Mouse (Mus musculus) ovary, postnatal 14 days (tissue): ENCODE data around the gene Tcte2.

Experiments
- DNase-seq: peaks from one replicate; pipeline ENCODE4 v3.0.0; 2022; ENCODE audit warnings: low spot score

The Tcte2 gene

DNA sequence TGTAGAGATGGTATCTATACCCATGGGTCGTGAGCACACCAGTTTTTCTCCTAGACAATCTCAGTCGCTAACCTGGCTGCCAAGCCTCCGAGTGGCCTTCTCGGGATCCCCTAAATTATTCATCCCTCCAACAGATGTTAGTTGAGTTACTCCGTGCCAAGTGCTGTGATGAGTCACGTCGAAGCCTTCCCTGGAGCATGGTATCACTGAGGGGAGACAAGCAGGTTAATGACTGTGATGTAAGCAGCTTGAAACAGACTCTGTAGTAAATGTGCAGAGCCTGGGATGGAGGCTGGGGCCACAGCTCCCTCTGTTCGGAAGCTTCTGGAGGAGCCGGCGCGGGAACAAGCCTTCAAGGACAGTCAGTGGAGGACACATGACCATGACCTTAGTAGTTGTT, 44.2 kb downstream of the Tcte2 start:
- DNase-seq, result no peak

DNA sequence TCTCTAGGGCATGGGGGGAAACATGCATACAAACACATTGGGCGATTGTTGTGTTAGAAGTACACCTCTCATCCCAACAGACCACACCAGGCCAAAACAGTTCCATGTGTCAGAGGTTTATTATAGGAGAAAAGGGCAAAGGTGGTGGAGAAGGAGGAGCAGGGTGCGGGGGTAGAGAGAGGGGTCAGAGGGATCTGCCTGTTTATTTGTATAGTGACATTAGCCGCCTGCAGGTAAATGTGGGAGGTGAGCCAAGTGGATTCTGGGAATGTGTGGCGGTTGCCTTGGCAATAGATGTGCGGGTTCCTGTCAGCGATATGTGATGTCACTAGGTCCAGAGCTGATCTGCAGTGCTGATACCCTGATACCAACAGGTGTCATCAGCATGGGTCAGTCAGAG, 45.3 kb downstream of the Tcte2 start:
- no peak for DNase-seq

DNA sequence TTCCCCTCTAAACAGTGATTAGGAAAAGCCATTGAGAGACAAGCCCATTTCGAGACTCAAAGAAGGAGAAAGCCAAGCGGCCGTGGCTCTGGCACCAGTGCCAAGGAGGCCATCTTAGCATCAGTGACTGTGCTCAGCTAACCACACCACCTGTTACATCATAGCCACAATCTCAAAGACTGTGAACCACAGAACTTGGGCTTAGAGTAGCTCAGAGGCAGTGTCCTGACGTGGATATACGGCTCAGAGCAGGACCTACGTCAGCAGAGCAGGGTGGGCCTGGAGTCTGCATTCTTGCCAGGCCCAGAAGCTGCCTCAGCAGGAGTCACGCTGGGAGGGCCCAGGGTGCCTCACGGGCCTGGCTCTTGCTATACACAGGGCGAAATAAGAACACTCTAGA, 46.1 kb downstream of the Tcte2 start:
- no peak for DNase-seq

DNA sequence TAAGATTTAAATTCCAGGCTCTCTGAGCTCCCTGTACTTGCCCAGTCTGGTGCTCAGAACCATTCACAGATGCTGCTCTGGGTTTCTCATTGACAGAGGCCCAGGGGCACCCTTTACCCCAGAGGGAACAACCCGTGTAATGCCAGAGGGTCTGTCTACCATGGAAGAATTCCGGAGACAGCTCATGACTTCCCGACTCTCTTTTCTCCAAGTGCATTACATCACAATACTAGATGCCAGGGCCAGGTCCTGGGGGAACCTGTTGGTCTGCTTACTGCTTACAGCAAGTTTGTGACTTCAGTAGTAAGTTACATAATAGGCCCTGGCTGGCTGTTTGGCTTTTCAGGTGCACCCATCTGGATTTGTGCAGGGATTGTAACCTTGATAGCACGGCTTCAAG, 47.0 kb downstream of the Tcte2 start:
- no peak for DNase-seq

DNA sequence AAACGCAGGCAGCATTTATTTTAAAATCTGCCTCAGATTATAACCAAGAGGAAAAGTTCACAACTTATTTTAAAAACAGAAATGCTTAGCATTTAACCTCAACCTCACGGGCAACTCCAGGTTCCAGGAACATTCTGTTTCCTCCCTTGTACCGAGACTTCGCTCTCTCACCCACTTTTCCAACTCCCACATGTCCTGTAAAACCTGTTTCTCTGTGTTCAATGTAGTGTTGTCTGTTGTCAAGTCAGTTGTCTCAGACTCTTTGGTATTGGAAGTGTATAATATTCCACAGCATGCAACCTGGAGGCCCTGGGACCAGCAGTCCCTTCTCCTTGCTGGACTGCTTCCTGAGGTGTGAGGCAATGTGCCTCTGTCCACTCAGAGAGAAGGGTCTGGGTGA, 47.5 kb downstream of the Tcte2 start:
- no peak for DNase-seq

DNA sequence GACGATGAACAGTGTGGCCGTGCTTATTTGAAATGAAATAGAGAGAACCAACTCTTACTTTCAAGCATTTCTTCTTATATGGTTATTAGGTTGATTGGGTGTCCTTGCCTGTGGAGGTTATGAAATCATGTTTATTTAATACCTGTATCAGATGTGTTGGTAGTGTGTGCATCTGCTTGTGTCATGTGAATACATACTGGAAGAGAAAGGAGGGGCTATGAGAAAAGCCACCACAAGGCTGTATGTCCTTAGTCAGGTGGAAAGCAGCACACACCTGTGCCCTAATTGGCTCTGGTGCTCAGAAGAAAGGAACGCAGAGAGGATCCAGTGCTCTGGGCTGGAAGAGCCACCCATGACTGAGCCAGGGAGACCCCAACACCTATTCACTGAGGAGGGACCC, 49.1 kb downstream of the Tcte2 start:
- no peak for DNase-seq

DNA sequence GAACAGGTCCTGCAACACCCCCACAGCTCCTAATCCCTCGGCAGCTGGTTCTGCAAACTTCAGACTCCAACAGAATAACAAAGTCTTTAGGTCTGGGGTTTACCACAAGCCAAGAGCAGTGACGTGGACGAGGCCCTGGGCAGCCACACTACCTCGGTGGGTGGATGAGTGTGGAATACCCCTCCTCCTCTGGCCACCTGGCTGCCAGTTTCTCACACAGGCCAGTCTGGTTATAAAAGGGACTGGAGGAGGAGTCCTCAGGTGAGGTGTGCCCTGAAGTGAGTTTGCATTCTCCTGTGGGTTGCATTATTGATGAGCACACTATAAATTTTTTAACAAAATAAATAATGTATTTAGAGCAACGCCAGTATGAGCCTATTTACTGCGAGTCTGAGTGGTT, 49.5 kb downstream of the Tcte2 start:
- DNase-seq, result no peak

DNA sequence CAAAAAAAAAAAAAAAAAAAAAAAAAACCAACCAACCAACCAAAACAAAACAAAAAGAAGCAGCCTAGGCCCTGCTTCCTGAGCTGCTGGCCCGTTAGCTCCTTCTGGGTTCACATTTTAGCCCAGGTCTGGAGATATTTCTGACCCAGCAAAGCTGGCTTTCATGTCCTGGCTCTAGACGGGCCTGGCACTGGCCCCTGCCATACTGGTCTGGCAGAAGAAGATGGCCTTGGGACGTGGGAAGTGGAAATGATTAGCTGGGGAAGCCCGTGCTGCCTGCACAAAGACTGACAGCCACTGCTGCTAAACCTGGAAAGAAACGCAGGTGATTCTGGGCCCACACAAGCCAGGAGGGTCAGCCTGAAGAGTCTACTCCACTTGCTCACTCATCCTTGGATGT, 50.5 kb downstream of the Tcte2 start:
- DNase-seq, result no peak

DNA sequence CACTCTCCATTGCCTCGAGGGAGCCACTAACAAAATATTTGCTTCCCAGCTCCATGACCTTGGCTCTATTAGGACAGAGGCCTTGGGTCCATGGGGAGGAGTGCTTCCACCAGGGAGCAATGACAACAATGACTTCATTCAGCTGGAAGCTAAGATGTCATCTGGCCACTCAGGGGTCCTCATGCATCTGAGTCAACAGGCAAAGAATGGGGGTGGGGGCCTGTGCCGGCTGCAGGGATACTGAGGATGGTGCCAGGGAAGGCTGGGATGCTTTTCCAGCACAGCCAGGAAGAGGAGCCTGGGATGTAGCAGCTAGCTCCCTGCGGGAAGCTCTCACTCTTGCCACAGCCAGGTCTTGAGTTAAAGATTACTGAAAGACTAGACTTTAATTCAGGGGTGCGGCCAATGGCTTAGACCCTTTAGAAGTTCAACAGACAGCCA, 56.1 kb downstream of the Tcte2 start:
- DNase-seq, result no peak

DNA sequence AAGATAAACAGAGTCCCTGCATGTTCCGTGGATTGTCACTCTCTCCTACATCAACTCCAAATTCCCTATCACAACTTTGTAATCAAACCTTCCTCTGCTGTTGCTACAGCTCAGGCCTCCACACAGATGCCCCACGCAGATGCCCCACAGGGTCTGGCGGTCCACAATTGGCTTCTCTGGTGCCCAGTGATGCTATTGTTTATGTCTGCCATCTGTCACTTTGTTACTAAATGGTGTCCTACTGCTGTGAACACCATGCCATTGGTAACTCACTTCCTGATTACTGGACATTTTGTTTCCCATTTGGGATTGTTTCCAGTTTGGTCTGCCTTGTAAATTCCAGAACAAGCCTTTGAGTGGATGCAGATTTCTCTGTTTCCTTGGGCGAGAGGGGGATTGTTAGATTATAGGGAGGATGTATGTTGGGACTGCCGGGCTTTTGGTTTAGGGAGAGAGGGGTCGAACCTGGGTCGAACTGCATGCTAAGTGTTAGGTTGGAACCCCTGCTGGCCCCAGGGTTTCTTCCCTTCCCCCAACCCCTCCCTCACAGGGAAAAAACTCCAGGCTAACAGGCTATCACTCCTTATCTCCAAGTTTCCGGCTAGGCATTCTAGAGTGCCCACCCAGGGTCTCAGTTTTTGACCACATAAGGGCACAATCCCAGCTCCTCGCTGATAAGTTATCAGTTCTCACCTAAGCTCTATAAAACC, 57.9 kb downstream of the Tcte2 start:
- DNase-seq, result no peak

DNA sequence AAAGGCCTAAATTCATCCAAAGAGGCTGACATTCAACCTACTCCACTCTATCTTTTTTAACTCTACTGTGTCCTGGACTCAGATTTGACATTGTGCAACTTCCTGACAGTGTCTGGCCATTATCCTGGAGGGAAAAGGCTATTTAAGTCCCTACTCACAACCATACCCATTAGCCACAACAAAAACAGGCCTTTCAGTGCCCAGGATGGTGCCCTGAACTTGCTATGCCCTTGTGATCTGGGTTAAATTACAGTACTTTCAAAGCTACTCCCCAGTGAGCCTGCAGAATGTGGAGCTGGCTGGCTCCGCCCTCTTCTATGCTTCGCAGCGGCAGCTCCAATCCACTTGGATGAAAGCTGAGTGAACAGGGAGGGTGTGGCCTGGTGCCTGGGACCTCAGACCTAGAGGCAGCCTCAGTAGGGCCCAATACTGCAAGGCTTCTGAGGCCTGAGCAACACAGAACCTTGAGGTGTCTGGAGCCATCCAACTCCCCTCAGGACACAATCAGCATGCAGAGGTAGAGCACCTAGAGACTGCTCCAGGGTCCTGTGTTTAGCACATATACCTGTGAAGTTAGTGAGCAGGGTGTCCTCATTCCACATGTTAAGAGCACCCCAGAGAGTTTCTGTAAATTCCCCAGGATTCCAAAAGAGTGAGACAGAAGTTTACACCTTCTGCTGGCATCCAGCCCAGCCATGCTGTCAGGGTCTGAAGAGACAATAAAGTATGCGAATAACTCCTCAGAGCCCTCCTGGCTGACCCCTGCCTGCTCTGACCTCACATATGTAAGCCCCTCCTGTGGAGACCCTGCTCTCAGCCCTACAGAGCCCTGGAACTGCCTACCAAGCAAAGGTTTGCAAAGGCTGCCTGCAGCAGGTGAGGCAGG, 61.3 kb downstream of the Tcte2 start:
- peak; percentile 36 for DNase-seq

DNA sequence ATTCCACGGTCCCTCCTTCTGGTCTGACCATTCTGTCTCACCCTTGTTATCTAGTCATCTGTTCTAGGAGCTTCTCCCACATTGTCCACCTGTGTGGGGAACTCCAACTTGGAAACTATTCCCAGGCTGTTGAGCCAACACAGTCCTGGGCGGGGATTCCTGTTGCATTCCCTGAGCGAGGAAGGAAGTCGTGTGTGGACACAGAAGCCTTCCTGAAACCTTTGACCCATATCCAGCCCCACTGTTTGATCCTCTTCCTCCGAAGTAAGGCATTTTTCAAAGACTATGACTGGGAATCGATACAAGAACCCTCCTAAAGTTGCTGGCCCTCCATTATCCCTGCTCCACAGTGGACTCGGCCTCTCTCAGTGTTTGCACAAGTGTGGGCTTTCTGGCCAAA, 61.9 kb downstream of the Tcte2 start:
- DNase-seq, result no peak

DNA sequence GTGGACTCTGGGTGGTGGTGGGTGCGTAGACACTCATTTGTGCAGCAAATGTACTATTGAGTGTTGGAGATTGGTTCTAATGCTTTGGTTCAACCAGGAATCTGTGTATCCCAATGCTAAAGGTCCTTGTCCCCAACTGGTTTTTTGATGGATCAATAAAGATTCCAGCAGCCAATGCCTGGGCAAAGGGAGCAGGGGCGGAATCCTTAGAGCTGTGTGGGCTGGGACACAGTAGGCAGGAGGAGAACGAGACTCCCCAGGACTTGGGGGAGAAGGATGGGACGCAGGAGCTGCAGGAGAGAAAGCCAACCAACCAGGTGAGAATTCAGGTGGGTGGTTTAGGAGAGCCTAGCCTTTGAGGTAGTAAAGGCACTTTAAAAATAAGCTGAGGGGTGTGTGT, 63.4 kb downstream of the Tcte2 start:
- no peak for DNase-seq

DNA sequence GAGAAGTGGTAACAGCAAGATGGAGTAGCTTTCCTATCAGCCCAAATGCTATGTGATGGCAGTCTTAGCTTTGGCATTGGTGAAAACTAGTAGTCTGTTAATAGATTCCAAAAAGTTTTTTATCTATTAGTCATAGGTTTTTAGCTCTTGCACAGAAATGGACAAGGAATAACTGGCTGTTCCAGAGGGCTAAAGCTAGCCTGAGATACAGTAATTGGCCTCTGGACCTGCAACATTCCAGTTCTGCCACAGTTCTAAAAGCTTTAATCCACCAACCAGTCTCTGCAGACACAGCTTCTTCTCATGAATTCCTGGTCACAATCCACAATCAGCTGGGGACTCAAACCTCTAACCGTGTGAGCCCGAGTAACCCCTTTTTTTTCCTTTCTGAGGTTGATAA, 64.0 kb downstream of the Tcte2 start:
- no peak for DNase-seq

DNA sequence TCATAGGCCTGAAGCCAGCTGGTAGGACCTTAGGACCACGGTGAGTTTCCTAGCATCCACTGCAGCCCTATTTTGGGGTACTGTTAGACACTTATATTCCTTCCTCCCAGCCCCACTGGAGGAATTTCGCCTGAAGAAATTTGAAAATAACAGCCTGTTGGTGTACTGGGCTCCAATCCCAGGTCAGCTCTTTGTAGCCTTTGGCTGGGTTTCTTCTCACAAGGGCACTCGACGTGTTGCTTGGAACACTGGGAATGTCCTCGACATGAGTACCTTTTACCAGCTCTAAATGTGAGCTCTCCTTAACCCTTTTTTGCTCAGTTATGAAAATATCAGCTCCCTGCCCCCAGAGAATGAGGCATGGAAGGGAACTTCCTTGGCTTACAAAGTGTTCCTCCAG, 65.7 kb downstream of the Tcte2 start:
- no peak for DNase-seq

DNA sequence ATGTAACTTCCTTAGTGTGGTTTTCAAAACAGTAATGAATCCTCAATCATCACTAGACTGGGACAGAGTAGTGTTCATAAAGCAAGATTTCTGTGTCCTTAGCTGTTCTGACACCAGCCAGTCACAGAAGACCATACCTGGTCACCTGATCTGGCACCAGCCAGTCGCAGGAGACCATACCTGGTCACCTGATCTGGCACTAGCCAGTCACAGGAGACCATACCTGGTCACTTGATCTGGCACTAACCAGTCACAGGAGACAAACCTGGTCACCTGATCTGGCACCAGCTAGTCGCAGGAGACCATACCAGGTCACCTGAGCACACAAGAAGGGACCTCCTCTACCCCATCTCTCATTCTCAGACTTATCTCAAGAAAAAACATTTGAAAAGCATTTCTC, 66.4 kb downstream of the Tcte2 start:
- DNase-seq, result no peak

DNA sequence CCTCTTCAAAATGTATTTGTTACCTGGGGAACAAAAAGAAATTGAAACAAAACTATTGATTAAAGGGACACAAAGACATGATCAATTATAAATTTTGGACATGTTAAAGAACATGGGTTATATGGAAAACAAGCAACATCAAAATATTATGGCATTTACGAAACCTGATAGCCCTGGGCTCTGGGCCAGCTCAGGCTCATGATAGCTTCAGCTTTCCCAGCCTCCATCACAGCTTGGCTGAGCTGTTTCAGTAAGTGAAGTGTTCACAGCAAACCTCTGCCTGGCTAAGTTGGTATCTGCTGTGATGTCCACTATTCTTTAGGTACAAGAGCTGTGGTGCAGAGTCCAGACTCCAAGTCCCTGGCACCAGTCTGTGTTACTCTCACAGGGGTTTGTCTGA, 67.4 kb downstream of the Tcte2 start:
- DNase-seq, result no peak

DNA sequence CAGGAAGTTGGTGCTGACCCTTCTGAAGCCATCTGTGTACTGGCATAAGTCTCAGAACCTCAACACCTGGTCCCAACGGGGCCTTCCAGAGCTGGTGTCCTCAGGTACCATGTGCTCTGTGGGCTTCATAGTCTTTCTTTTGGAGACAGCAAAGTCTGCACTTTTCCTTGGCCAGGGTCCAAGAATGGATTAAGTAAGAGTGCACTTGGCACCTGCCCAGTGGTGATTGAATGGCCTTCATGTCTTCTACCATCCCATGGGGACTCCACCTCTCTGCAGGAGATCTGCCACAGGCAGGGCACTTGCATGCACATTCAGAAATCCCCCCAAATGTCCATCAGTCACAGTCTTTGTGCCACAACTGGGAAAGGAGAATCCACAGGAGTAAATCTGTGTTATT, 74.0 kb downstream of the Tcte2 start:
- peak; percentile 33 for DNase-seq

DNA sequence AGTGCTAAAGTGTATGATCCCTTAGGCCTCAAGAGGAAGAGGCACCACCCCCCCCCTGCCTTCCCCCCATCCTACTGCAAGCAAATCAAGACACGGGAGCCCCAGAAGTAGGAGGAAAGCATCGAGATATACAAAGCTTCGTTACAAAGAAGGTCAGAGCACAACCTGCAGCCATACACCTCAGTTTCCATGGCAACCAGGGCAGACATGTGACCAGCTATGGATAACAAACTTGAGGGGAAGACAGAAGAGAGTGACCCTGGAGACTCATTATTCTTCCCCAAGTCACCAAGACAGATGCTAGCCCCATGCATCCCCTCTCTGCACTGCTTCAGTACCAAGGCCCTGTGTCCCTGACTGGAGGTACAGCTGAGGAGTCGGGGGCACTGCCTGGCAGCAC, 74.5 kb downstream of the Tcte2 start:
- no peak for DNase-seq

DNA sequence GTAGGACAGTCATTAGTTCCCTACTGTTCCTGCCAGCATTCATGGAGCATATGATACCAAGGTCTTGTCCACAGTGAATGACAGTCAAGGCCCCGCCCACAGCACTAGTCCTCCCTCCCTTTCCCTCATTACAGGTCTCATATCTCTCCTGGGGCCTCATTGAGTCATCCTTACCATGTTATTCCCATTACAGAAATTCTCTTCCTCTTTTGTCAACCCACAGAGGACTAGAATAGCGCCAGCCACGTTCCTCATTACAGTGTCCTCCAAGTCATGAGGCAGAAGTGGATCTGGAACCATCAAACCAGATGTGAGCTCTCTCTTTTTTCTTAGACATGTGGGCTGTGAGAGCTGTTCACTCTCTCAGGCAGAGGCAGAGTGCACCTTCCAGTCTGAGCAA, 76.0 kb downstream of the Tcte2 start:
- no peak for DNase-seq

DNA sequence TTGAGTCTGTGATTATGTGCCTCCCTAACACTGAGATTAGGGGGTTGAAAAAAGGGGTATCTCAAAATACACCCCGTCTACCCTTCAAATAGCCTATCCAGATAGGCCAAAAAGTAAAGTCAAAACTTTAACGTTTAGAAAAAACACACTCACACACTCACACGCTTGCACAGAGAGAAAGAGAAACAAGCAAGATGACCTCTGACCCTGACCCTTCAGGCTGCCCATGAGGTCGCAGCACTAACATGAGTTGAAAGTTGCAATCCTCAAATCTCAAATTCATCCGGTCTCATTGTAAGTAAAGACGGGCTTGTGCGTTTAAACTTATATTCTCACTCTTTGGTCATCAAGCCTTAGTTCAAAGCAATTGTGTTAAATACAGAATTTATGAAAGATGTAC, 77.4 kb downstream of the Tcte2 start:
- no peak for DNase-seq

DNA sequence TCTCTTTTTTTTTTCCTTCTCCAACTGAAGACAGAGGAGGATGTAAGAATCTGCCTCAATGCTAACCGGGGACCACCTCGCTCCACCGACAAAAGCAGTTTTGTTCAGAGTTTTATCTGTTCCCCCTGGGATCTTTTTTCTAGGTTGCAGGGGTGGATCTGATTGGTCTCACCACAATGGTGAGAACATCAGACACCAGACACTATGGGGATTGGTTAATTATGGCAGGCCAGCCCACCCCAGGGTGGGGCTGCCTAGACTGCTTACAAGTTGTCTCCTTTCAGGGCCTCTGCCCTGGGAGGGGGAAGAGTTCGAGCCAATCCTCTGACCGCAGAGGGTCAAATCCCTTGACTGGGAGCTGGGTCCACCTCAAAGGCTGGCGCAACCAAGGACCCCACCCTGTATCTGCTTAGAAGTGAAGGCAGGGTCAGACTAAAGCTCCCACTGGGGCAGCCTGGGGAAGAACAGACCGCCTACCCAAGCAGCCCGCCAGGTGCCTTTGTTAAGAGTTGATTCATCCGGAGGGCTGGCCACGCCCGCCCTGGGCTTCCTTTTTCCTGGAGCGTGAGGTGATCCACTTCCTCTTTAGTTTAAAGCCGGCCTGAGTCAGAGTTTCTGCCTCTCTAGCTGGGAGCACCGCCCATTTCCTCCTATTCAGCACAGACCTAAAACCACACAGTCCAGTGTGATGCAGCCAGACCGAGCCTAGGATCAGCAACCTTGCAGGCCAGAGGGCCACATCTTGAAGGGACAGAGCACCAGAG, 78.0 kb downstream of the Tcte2 start:
- DNase-seq, result peak; percentile 46

DNA sequence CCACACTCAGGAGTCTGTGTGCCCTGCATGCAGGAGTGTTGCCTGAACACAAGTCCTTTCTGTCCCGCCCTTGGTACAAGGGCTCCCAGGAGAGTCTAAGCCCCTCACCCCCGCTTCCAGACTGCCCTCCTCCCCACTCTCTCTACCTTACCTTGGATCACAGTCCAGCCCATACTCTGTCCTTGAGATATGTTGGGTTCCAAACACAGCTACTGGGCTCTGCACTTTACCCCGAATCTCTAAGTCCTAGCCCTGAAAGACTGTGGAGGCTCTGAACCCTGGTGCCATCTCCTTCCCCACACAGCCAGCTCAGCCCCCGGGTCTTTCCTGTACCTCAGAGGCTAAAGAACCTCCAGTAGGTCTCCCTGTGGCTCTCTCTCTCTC, 78.6 kb downstream of the Tcte2 start:
- no peak for DNase-seq
